Mouse (Mus musculus) stomach, postnatal 0 days (tissue): ENCODE data around the gene Psmd11.

Experiments used
- CTCF ChIP-seq: IDR thresholded peaks from 2 replicates; pipeline ENCODE4 v1.5.1; 2016; ENCODE audit warnings: antibody characterized with exemption, low read depth, mild to moderate bottlenecking, moderate library complexity
- EP300 ChIP-seq: optimal IDR thresholded peaks from 2 replicates; pipeline ENCODE3; 2016; ENCODE audit warnings: antibody characterized with exemption

GRCm38 (mm10) chr11:80499550-80499952 lies 71.1 kb downstream of the Psmd11 start:
- TF ChIP-seq CTCF (no peak), EP300 (no peak)
